Mouse (Mus musculus) splenic B cell, adult 2 months (primary cell): Measurements from ENCODE around the gene Tdrd7.

ENCODE experiments used
- DNase-seq: peaks from one replicate; pipeline ENCODE4 v3.0.0-alpha.2; 2011; ENCODE audit warnings: low read depth, low spot score
- H3K27me3 ChIP-seq: 2 replicates; pipeline ENCODE4 v1.6.1; 2012; ENCODE audit warnings: mild to moderate bottlenecking, low read length, moderate library complexity, mixed read lengths; ENCODE audit not compliant: control insufficient read depth, poor library complexity, insufficient read depth, severe bottlenecking
- H3K36me3 ChIP-seq: 2 replicates; pipeline ENCODE4 v1.6.1; 2012; ENCODE audit warnings: mild to moderate bottlenecking, low read length, moderate library complexity, mixed read lengths; ENCODE audit not compliant: control insufficient read depth, poor library complexity, insufficient read depth, severe bottlenecking

Tdrd7 gene

GRCm38 (mm10) chr4:45964771-45965439 lies at the start of gene Tdrd7:
Gene Tdrd7, plus strand, starts transcription at chr4:45965334.
- DNase-seq: no peak
- H3K36me3 ChIP-seq: no peaks in the 10 kb centered on the region
- no peaks in the 10 kb centered on the region for H3K27me3 ChIP-seq

GRCm38 (mm10) chr4:45917091-45917490 lies 48.0 kb upstream of the Tdrd7 start:
- Histone ChIP-seq H3K27me3 (no peaks in the 10 kb centered on the region), H3K36me3 (no peaks in the 10 kb centered on the region)
- DNase-seq: no peak

GRCm38 (mm10) chr4:45921663-45922435 lies 43.3 kb upstream of the Tdrd7 start:
- no peaks in the 10 kb centered on the region for H3K27me3 ChIP-seq
- no peak for DNase-seq
- no peaks in the 10 kb centered on the region for H3K36me3 ChIP-seq

- H3K36me3 ChIP-seq: no peaks in the 10 kb centered on the region
- no peaks in the 10 kb centered on the region for H3K27me3 ChIP-seq
- DNase-seq: no peak
These were observed 41.1 kb upstream of the Tdrd7 start for GRCm38 (mm10) chr4:45924011-45924410.

- no peak for DNase-seq
- Histone ChIP-seq H3K27me3 (no peaks in the 10 kb centered on the region), H3K36me3 (no peaks in the 10 kb centered on the region)
These were observed 36.6 kb upstream of the Tdrd7 start for GRCm38 (mm10) chr4:45928561-45928960.

GRCm38 (mm10) chr4:45941628-45942044 lies 23.5 kb upstream of the Tdrd7 start:
- Histone ChIP-seq H3K27me3 (no peaks in the 10 kb centered on the region), H3K36me3 (no peaks in the 10 kb centered on the region)
- DNase-seq: peak; percentile 54

GRCm38 (mm10) chr4:45947729-45948128 lies 17.4 kb upstream of the Tdrd7 start:
- Histone ChIP-seq H3K36me3 (no peaks in the 10 kb centered on the region), H3K27me3 (no peaks in the 10 kb centered on the region)
- DNase-seq: no peak

GRCm38 (mm10) chr4:45949109-45949848 lies 15.9 kb upstream of the Tdrd7 start:
- no peaks in the 10 kb centered on the region for H3K36me3 ChIP-seq
- DNase-seq: peak; percentile 76
- no peaks in the 10 kb centered on the region for H3K27me3 ChIP-seq

- no peaks in the 10 kb centered on the region for H3K27me3 ChIP-seq
- H3K36me3 ChIP-seq: no peaks in the 10 kb centered on the region
These were observed 13.3 kb upstream of the Tdrd7 start for GRCm38 (mm10) chr4:45951830-45952229.

GRCm38 (mm10) chr4:45953025-45953919 lies 11.9 kb upstream of the Tdrd7 start:
- Histone ChIP-seq H3K27me3 (no peaks in the 10 kb centered on the region), H3K36me3 (no peaks in the 10 kb centered on the region)
- no peak for DNase-seq

More at GRCm38 (mm10) chr4:45951830-45952229, 13.3 kb upstream of the Tdrd7 start:
- no peak for DNase-seq

- Histone ChIP-seq H3K36me3 (no peaks in the 10 kb centered on the region), H3K27me3 (no peaks in the 10 kb centered on the region)
- DNase-seq: no peak
These were observed 9.9 kb upstream of the Tdrd7 start for GRCm38 (mm10) chr4:45955235-45955634.

GRCm38 (mm10) chr4:45956131-45956530 lies 9.0 kb upstream of the Tdrd7 start:
- no peak for DNase-seq
- Histone ChIP-seq H3K36me3 (no peaks in the 10 kb centered on the region), H3K27me3 (no peaks in the 10 kb centered on the region)

- no peaks in the 10 kb centered on the region for H3K36me3 ChIP-seq
These were observed 8.4 kb upstream of the Tdrd7 start for GRCm38 (mm10) chr4:45956706-45957105.

GRCm38 (mm10) chr4:45965737-45966447 lies 758 bp downstream of the Tdrd7 start:
- Histone ChIP-seq H3K27me3 (no peaks in the 10 kb centered on the region), H3K36me3 (no peaks in the 10 kb centered on the region)
- no peak for DNase-seq

More at GRCm38 (mm10) chr4:45956706-45957105, 8.4 kb upstream of the Tdrd7 start:
- no peak for DNase-seq
- H3K27me3 ChIP-seq: no peaks in the 10 kb centered on the region
